Mouse (Mus musculus): ENCODE measurements around the gene Tra2b.
"Not testable (repeated sequence)": the region's sequence is repeated elsewhere in the genome, so short reads cannot be mapped to it uniquely, and the experiment has no call there.

Tra2b gene

GRCm38 (mm10) chr16:22265849-22266376 is at the start of gene Tra2b:
Tra2b (minus strand) TSS chr16:22266005.
- peak; percentile 98 for DNase-seq

GRCm38 (mm10) chr16:22310649-22311048 is 44.8 kb upstream of the Tra2b start:
- DNase-seq: peak; percentile 23

DNA sequence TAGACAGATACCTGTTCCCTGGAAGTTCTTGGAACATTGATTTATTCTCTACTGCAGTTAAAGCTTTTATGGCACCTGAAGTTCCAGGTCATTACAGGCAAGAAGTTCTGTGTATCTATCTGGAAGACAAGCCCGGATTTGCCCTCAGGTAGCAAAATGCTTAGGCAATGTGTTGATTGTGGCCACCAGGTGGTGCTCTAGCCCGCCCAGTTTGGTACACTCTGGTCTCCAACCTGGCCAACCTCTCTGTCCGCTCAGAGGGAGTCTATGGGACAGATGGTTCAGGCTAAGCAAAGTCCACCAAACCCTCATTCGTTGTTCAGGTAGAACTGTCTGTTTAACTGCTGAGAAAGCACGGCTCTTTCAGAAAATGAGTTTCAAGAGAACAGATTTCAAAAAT is 36.8 kb upstream of the Tra2b start:
- DNase-seq: peak; percentile 85

- no peak for DNase-seq
Observed at GRCm38 (mm10) chr16:22301378-22301777, 35.6 kb upstream of the Tra2b start.

DNA sequence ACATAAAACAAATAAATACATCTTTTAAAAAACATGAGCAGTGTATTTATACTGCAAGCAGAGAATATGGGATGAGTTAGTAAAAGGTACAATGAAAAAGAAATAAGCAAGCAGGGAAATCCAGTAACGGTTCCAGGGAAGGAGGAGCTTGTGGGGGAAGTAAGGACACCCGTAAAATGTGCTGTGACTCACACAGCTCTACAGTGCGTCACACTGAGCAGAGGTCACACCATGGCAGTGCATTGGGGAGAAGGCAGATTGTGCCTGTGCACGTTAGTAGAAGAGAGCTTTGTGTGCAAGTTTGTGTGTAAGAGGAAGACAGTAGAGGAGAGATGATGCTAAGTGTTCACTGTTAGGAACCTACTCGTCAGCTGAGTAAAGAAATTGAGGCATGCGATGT is 31.1 kb upstream of the Tra2b start:
- DNase-seq: no peak

DNA sequence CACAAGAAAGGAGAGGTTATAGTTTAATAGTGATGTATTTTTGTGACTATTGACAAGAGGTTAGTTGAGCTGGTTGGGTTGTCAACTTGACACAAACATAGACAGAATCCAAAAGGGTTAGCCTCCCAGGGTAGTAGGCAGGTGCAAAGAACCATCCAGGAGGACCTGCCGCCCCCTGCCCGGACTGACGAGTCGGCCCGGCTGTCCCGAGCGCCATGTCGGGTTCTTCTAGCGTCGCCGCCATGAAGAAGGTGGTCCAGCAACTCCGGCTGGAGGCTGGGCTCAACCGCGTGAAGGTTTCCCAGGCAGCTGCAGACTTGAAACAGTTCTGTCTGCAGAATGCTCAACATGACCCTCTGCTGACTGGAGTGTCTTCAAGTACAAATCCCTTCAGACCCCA is 29.0 kb upstream of the Tra2b start:
- DNase-seq: not testable (repeated sequence)

DNA sequence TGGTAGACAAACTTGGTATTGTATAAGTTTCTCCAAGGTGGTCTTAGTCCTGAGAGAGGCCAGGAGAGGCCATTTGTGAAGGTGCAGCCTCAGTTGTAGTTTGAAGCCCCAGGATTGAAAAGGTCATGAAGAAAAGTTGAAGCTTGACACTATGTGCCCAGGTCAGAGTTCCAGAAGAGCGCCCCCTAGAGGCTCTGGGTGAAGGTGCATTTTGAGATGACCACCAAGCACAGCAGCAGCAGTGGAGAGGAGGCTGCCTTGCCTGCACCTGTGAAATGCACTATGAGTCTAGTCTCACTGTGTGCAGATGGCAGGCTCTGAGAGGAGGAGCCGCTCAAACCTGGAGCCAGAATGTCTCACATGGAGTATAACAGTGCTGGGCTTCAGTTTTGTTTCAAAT is 27.8 kb upstream of the Tra2b start:
- DNase-seq: no peak

DNA sequence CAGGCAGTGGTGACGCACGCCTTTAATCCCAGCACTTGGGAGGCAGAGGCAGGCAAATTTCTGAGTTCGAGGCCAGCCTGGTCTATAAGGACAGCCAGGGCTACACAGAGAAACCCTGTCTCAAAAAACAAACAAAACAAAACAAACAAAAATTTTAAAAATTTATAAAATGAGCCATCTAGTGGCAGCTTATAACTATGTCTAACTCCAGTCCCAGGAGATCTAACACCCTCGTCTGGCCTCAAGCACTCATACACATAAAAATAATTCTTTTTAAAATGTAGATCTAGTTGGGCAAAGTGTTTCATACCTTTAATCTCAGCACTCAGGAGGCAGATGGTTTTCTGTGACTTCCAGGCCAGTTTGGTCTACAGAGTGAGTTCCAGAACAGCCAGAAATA is 26.6 kb upstream of the Tra2b start:
- DNase-seq: no peak

GRCm38 (mm10) chr16:22289643-22290042 is 23.8 kb upstream of the Tra2b start:
- no peak for DNase-seq

DNA sequence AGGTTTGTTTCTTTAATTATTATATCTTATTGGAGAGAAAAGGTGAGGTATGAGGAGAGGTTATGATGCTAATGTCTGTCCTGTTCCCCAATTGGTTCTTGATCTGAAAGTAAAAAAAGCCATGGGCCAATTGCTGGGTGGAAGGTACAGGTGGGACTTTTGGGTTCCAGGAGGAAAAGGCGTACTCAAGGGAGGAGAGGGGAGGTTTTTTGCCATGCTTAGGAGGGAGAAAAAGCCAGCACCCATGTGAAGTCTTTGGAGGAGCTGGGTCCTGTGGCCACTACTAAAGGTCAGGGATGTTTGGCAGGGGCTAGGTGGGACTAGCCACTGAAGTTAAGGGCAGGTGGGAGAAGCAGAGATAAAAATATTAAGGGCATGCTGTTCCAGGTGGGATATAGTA is 21.2 kb upstream of the Tra2b start:
- DNase-seq: no peak

DNA sequence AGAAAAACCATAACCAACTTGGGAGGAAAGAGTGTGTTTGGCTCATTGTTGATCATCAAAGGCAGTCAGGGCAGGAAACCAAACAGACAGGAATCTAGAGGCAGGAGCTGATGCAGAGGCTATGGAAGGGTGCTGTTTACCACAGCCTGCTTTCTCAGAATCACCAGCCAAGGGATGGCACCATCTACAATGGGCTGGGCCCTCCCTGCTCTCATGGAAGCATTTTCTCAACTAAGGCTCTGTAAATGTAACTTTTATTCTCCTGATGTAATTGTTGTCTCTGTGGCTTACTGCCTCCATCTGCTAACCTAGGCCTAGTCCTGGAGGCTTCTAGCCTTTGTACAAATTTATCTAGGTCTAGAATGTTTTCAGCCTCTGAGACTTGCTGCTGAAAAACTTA is 10.7 kb upstream of the Tra2b start:
- no peak for DNase-seq

DNA sequence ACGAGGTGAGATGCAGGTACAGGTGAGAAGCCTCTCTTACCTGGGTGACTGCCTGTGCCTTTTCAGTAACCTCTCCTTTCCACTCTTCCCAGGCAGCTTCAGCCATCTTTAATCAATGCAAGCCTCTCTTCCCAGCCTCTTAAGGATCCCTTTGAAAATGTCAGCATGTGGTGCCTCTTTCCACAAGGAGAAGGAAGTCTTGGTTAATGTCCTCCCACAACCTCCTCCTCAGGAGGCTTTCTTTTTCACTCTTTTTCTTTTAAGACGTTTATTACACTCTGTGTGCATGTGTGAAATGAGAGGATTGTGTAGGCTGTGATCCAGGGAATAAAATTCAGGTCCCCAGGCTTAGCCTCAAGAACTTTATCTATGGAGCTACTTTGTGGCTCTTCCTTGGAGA is 9.3 kb upstream of the Tra2b start:
- DNase-seq: no peak

DNA sequence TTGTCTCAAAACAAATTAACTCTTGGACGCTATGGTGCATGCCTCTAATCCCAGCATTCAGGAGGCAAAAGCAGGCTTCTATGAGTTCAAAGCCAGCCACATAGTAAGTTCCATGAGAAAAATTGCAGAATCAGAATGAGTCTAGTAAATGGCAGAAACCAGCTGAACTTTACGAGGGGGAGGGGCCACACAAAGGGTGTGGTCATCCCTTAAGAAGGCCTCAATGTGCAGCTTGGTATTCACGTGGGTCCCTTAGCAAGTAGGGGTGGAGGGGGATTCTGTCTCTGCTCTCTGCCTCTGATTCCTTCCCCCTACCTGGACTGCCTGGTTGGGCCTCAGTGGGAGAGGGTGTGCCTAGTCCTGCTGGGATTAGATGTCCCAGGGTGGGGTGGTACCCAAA is 4.7 kb upstream of the Tra2b start:
- DNase-seq: no peak

GRCm38 (mm10) chr16:22266384-22266783 is 579 bp upstream of the Tra2b start:
- peak; percentile 39 for DNase-seq

GRCm38 (mm10) chr16:22264962-22265848 is 600 bp downstream of the Tra2b start:
- peak; percentile 83 for DNase-seq

DNA sequence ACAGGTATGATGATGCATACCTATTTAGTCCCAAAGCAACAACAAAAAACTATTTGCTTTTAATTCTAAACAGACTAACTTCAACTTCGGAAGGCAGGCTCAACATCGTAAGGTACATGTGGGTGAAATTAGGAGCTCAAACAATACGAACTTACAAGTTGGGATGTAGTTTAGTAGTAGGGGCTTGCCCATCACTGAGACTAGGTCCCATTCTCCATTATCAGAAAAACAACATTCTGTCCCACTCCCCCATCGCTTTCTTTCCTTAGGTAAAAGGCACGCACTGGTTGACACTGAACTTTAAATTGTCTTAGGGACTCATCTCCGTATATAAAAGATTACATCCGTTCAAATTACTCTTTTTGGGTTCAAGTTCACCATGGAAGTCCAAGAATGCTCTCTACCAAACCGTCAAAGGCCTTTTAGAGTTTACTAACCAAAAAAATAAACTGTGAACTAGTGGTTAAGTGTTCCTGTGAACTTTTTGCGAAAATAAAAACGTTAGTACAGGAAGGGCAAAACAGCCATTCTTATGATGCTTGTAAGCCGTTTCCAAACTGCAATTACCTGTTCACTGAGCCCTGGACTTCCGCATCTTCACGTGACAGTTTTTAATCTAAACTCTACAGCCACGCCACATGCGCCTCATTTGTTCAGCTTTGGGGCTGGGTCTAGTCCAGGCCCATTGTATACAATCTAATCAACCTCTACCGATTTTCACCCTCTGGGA is 1.4 kb downstream of the Tra2b start:
- no peak for DNase-seq

- no peak for DNase-seq
Observed at GRCm38 (mm10) chr16:22263124-22263523, 2.7 kb downstream of the Tra2b start.

DNA sequence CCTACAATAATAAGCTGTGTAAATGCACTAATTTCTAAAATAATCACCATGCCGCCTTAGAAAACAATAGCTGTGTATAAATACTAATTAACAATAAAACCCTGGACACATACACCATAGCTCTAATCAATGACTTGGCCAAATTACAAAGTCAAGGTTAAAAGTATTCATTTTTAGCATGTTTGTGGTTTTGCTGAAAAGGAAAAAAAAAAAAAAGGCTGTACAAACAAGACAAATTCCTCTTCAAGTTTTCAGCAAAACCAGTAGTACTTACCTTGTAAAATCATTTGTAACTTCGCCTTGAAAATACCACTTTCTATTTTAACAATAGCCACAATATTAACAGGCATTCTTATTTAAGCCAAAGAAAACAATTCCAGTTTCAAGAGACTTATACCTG is 4.2 kb downstream of the Tra2b start:
- DNase-seq: no peak

DNA sequence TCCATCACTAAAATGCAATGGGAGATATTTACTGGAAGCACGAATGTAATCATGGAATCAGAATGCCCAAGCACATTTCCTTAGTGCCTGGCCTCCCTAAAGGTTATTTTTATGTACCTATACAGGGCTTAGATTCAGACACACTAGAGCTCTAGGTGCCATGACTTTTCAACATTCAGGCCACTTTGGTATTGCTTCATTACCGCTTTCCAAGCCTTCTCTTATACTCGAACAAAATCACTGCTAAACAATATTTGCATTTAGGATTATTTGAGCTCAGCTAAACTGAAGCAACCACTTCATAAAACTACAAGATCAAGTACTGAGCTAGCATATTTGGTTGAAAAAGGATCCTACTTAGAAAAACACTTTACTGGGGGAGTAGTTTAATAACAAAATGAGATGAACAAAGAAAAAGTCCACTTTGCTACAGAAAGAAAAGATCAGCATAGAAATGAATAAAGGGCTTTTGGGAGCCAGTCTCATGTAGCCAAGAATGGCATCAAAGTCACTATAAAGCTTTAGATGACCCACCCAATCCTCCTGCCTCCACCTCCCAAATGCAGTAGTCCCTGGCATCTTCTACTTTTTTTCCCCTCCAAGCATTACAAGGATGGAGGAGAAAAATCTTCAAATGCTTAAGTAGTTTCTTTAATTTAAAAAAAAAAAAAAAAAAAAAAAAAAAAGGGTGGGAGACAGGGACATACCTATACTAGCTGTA is 5.2 kb downstream of the Tra2b start:
- no peak for DNase-seq

- not testable (repeated sequence) for DNase-seq
Observed at GRCm38 (mm10) chr16:22252255-22252654, 13.6 kb downstream of the Tra2b start.

- no peak for DNase-seq
Observed at GRCm38 (mm10) chr16:22250307-22250706, 15.5 kb downstream of the Tra2b start.

GRCm38 (mm10) chr16:22249754-22250153 is 16.1 kb downstream of the Tra2b start:
- DNase-seq: no peak

- no peak for DNase-seq
Observed at GRCm38 (mm10) chr16:22242239-22242866, 23.5 kb downstream of the Tra2b start.

All from cerebellum, adult 9-11 months (tissue).